Mouse (Mus musculus) layer of hippocampus, postnatal 10 days (tissue): ENCODE measurements around the gene Psmb1. TPM values are rescaled to one million over a fixed set of nuclear protein-coding genes. Genes with fewer than 3 reads are reported as not detected.
"Not testable (repeated sequence)": the region's sequence is repeated elsewhere in the genome, so short reads cannot be mapped to it uniquely, and the experiment has no call there.

ENCODE experiments used
- DNase-seq, 2 experiments: peaks; one replicate each; pipeline ENCODE4 v3.0.0; 2021; ENCODE audit warnings: low spot score in 2 of 2
- long read RNA-seq: library from polyadenylated mRNA; stranded (forward); transcript quantifications from one replicate; pipeline ENCODE4 v2.0.0, GENCODE M21; 2023
- total RNA-seq, 2 experiments: library from RNA; stranded (reverse); gene quantifications; 2 replicates each; pipeline ENCODE4 v1.2.3; 2021

The Psmb1 gene
- 100 to 1,000 TPM; 135 to 140 TPM for total RNA-seq
- long read RNA-seq, transcript Psmb1-201 (6 exons, 1,758 nt), result major isoform, 415 of 459 reads
- long read RNA-seq, partial matches to known transcripts, result 38 of 459 reads
- long read RNA-seq, other reads (novel, unspliced or antisense), result 4 of 459 reads

DNA sequence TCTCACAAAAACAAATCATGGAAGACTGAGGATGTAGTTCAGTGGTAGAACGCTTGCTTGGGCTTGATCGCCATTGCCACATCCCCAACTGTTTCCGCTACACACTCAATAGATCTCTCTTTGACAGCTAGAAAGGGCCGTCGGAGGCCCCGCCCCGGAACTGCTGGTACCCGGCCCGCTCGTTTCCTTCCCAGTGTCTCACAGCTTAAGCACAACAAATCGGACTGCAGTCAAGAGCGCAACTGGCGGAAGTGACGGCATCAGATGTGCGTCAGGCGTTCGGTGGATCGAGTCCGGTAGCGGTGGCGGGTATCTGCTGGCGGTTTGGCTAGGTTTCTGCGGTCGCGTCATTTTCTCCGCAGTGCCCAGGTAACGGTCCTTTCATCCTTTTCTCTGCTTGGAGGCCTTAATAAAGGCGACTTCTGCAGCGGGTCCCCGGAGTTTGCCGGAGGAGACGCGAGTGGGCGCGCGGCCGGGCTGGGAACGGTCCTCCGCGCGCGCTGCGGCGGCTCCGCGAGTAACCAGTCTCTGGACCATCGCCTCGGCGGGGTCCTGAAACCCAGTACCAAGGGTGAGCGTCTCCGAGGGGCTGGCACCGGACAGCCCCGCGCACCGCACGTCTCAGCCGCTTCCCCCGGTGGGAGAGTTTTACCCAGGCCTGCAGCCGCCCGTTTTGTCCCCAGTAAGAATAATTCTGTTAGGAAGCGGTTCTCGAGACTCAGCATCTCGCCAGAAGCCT lies at the start of gene Psmb1, which contains the start of gene Tbp:
Gene Psmb1 (minus strand): TSS at position 96 of the 739 bp plus-strand sequence.
Gene Tbp (plus strand): TSS at position 233 of the 739 bp plus-strand sequence.
- peak; percentile 96 to 97 for DNase-seq

- DNase-seq, result no peak
Measured at GRCm38 (mm10) chr17:15546440-15546839, 46.9 kb upstream of the Psmb1 start.

DNA sequence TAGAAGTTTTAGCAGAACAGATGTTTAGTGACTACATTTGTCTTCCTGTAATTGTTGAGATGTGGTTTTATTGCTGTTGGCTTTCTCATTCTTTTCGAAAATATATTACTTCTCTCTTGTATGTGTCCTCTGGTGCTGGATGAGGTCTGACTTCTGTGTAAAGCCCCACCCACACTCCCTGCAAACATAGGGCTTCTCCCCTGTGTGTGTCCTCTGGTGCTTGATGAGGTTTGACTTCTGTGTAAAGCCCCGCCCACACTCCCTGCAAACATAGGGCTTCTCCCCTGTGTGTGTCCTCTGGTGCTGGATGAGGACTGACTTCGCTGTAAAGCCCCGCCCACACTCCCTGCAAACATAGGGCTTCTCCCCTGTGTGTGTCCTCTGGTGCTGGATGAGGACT lies 44.3 kb upstream of the Psmb1 start:
- not testable (repeated sequence) for DNase-seq

DNA sequence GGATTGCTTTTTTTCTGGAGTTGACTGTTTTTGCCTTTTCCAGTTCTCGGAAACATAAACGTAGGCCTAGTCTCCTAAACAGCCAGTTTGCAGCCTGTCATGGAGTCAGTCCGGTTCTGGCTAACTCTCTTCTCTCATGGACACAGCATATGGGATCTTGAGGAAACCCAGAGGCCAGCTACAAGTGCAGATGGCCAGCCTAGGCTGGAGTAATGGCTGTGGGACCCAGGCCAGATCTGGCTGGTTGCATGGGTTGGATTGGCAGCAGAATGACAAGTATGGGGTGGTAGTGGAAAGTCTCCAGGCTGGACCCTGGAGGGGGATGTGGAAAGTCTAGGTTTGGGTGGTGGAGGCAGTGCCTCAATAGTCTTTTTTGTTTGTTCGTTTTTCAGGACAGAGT lies 40.8 kb upstream of the Psmb1 start:
- no peak for DNase-seq

DNA sequence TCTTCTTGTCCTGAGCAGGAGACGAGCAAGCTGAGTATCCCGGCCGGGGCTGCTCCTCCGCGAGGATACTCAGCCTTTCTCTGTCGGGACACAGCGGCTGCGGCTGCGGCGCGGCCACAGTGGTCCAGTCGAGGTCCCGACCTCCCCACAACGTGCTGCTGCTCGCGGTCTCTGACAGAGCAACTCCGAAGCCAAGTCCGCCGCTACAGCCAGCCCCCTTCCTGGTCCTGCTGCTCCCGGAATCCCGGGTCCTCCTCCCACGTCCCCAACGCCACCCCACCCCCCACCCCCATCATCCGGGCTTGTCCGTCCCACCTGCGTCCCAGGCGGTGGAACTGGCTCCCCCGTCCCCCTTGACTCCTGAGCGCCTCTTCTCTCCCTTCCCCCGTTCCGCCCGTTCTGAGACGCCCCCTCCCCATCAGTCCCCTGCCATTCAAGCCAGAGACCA lies 36.9 kb upstream of the Psmb1 start:
- DNase-seq, result peak in 1 of 2 experiments; percentile 4

- DNase-seq, result no peak
Measured at GRCm38 (mm10) chr17:15535943-15536342, 36.4 kb upstream of the Psmb1 start.

- DNase-seq, result no peak
Measured at GRCm38 (mm10) chr17:15535162-15535800, 35.7 kb upstream of the Psmb1 start.

DNA sequence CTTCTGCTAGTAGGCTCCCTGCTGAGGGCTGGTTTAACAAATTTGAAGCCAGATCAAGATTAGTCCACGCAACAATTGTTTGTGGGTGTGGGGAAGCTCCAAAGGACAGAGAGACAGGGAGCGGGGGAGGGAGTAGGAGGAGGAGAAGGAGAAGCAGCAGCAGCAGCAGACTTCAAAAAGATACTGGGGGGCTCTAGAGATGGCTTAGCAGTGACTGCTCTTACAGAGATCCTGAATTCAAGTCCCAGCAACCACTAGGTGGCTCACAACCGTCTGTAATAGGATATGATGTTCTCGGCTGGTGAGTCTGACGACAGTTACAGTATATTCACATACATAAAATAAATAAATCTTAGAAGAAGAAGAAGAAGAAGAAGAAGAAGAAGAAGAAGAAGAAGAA lies 30.6 kb upstream of the Psmb1 start:
- peak; percentile 44 to 64 for DNase-seq

DNA sequence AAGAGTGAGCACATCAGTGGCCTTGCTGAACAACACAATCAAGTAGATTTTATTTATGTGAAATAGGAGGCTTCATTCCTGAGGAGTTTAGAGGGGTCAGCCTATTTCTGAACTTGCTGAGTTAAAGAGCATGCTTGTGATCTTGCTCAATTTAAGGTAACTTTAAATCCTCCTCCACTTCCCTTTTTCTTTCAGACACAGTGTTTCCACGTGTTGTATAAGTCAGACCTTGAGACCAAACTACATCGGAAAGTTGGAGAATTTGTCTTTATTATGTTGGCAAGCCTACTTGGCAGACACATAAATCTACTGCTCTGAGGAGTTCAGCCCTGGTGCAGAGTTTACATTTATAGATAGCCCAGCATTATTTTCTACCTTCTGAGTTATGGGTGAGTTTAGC lies 29.3 kb upstream of the Psmb1 start:
- DNase-seq, result no peak

- no peak for DNase-seq
Measured at GRCm38 (mm10) chr17:15527811-15528136, 28.2 kb upstream of the Psmb1 start.

DNA sequence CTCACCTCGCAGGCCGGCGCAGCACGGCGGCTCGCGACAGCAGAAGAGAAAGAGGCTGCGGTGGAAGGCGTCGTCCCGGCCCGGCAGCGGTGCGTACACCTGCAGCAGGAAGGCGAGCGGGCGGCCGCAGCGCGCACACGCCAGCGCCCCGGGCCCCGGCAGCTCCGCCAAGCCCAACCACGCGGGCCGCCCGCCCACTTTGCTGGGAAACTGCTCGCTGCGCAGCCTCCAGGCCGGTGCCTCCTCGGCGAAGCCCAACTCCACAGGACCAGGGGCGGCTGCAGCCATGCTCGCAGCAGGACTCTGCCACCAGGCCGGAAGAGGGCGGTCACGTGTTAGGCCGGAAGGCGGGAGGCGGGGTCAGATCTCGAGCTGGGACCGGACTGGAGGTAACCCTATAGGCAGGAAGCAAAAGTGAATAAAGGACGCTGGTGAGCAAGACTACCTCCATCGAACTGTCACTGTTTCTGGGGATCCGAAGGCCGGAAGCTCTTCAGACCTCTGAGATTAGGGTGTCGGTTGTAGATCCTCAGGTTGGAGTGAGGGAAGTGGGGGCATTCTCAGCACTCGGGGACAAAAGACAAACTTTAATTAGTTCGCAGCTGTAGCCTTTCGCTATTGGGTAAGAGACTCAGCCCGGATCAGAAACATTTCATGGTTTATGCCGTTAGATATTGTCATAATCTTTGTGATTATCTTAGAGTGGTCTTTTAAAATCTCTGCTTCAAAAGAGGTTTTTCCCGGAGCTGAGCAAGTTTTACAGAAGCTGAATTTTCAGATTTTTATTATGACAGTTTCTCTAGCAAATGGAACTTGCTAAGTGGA lies 27.6 kb upstream of the Psmb1 start, which contains the start of gene Pdcd2:
Gene Pdcd2 (minus strand): TSS at position 316 of the 825 bp plus-strand sequence.
- DNase-seq, result peak; percentile 87 to 89

DNA sequence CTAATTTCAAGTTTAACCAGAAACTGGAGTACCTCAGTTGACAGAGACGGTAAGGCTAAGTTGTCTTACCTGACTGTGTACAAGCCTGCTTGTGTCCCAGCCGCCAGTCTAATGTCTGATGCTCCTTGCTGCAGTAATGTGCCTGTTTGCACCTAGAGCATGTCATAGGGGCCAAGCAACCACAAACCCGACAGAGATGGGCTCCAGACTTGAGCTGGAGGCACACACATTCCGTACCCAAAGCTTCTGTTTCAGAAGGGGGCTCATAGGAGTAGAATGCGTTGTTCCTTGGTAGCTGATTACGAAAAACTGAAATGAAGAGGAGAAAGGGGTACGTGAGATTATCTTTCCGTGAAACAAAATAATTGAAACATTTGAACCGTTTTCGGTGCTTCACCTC lies 26.8 kb upstream of the Psmb1 start:
- DNase-seq, result peak in 1 of 2 experiments; percentile 8

DNA sequence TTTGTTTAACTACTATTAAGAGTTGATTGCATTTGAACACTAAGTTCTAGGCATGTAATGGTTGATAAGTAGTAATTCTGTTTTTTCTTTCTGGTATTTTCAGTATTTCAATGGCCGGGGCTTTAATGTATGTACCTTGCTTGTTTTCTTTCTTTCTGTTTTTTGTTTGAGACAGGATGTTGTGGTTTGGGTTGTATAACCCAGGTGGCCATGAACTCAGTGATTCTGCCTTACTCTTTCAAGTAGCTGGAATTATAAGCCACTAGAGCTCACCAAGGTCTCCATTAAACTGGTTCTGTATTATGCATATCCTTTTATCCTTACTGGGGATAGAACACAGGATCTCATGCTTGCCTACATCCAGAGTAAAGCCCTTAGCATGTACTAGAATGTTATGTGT lies 19.2 kb upstream of the Psmb1 start:
- no peak for DNase-seq

DNA sequence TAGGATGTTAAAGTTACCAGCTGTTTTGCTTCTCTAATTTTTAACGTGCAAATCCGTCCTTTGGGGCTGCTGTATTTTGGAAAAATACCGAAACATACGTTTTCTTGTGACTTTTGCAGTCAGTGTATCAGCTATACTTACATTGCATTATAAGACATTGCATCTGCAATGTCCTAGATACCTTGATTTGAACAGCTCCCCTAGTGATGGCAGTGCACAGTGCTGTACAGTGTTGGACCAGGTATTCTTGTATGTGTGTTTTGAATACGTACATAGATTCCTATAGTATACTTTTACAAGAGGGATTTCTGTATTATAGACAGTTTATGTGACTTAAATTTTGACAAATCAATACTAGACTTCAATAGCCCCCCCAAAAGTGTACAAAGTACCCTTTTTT lies 18.6 kb upstream of the Psmb1 start:
- no peak for DNase-seq

- no peak for DNase-seq
Measured at GRCm38 (mm10) chr17:15517776-15518175, 18.2 kb upstream of the Psmb1 start.

DNA sequence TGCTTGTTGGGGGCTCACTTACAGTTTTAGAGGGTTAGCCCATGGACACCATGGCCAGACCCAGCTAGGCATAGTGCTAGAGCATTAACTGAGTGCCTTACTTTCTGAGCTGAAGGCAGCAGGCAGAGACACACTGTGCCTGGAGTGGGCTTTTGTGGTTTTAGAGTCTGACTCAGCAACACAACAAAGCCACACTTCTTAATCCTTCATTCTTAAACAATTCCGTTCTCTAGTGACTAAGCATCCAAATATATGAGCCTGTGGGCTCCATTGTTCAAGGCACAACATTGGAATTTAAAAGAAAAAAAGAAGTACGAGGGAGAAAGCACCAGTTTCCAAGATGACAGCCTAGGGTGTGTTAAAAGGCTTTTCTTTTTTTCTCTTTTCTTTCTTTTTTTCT lies 11.1 kb upstream of the Psmb1 start:
- no peak for DNase-seq

DNA sequence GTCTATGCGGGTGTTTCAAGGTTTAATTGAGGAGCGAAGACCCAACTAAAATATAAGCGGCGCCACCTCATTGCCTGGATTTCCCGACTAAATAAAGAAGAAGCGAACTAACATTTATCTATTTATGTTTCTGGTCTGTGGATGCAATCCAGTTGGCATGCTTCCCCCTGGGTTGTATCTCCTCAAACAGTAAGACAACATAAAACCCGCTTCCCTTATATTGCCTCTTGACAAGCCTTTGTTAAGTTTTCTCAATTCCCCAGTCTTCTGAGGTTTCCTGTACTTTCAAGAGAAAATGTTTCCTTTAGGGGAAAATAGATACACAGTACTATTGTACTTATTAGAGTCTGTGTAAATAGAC lies 818 bp downstream of the Psmb1 start:
- peak; percentile 11 to 25 for DNase-seq

DNA sequence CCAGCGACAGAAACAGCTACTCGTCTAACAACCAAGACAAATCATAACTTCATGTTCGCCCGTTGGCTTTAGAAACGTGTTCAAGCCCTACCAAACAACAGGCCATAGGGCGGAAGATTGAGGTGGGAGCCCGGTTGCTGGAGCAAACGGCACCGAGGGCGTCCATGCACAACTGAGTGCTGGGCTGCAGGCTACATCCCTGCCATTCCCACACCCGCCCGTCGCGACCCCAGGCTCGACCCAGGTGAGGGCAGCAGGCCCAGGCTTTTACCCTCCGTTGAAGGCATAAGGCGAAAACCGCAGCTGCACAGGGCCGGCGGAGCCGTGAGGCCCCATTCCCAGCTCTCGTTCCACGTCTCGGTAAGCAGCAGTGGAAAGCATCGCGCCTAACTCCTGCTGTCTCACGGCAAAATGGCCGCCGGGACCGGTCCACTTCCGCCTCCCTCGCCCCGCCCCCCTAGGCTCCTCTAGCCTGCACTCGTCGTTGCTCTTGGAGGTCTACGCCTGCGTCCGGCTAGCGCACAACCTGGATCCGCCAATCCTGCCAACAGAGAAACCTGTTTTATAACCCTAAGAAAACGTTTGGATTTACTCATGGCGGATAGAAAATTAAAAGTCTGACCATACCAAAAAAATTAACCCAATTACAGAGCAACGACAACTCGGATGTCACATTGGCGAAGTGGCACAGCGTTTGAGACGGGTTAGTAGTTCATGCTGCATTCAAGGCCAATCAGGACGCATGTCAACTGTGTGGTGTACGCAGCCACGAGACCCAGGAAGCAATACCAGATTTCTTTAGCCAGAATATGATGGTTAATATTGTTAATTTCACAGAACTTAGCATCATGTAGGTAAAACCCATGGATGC lies 1.4 kb downstream of the Psmb1 start:
- peak; percentile 94 to 96 for DNase-seq

GRCm38 (mm10) chr17:15490542-15490941 lies 9.0 kb downstream of the Psmb1 start:
- DNase-seq, result no peak

GRCm38 (mm10) chr17:15472671-15473070 lies 26.9 kb downstream of the Psmb1 start:
- no peak for DNase-seq

- peak; percentile 76 to 77 for DNase-seq
Measured at GRCm38 (mm10) chr17:15467669-15468068, 31.9 kb downstream of the Psmb1 start.
